Mouse (Mus musculus) adrenal gland, adult (tissue): Measurements from ENCODE around the gene Tcl1b5.
"Not testable (repeated sequence)": the region's sequence is repeated elsewhere in the genome, so short reads cannot be mapped to it uniquely, and the experiment has no call there.

ENCODE experiments used
- DNase-seq, 2 experiments: peaks; one replicate each; pipeline ENCODE4 v3.0.0; 2022 to 2023; ENCODE audit warnings: low spot score in 1 of 2; ENCODE audit not compliant: inconsistent age in 2 of 2

The Tcl1b5 gene

DNA sequence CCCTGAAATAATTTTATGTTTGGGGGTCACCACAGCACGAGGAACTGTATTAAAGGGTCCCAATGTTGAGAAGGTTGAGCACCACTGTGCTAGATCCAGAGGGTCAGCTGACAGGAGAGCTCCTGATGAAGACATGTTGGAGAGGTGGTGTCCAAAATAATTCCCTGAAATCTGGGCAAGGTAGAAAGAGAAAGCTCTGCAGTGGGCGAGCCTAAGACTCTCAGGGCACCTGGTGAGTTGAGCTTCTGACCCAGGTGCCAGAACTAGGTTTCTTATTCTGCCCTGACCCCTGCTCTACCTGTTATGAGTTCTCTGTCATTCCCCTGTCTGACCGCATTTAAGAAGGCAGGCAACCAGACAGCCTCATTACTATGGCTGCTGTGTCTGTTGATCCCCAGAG, at the start of gene Tcl1b5:
Gene Tcl1b5 (plus strand): TSS at position 301 of the 400 bp plus-strand sequence.
- not testable (repeated sequence) for DNase-seq

DNA sequence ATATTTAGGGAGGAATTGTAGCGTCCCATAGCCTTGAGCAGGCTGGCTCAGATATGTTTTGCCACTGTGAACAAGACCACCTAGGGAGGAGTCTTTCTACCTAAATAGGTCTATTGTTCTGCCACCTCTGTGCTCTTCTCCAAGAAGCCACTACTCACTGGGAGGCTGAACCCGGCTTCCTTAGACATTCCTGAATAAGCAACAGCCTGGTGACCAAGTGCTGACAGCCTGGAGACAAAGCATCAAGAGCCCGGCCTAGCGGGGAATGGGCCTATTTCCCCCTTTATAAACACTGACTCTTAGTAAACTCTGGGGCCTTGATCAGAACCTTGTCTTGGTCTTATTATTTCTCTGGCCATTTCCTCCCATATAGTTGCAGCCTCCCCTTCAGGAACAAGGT, 49.6 kb upstream of the Tcl1b5 start:
- no peak for DNase-seq

DNA sequence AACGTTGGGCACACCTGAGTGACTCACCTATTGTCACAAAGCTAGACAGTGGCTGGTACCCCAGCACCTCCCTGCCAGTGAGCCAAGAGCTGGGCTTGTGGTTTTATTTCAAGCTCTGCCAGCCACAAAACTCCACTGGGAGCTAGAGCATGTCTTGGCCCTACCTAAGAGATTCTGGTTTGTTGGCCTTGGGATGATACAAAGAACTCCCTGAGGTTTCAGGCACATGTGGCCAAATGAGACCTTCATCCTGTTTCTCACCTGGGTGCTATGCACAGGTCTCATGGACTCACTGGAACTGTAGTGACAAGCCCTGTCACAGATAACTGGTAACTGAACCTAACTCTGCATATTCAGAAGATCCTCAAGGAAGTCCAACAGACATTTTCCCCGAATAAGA, 48.5 kb upstream of the Tcl1b5 start:
- no peak for DNase-seq

DNA sequence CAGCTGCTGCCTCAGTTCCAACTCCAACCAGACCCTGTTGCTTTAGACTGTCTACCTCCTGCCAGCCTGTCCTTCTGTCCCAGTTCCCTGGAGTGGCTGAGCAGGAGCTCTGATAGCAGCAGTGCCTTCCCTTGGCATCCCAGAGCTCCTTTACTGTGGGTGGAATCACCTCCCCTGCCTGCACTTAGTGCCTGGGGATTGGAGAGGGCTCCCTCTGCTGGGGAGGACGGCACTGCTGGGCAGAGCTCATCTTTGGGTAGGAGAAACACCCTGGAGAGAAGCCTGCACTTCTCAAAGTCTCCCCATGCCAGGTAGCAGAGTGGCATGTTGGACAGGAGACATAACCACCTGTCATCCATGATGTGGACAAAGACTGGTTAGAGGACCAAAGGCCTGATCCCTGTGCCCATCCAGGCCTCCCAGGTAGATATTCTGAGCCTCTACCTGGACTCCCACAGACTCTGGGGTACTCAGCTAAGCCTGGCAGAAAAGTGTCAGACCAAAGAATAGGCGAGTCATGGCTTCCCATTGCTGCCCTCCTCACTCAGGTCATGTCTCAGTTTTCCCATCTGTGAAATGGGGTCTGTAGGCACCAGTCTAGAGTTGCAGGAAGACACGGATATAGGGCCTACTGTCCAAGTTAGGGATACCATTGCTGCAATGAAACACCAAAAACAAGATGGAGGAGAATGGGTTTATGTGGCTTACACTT, 46.5 kb upstream of the Tcl1b5 start:
- DNase-seq, result peak in 1 of 2 experiments; percentile 38

DNA sequence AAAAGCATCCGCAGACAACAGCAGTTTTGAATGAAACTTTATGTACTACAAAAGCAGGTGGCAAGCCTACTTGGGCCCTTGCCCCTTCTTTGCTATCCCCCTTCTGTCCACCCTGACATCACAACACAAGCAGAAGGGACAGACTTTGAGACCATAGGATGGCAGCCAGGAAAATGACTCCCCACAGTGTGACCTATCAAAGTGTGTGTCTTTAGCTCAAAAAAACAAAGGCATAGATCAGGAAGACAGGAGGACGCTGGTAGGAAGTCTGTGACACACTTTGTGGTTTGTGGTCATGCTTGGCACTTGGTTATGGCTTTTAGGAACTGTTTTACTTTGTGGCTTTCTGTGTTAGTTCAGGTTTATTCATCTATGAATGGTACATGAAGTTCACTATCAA, 42.0 kb upstream of the Tcl1b5 start:
- DNase-seq, result not testable (repeated sequence)

DNA sequence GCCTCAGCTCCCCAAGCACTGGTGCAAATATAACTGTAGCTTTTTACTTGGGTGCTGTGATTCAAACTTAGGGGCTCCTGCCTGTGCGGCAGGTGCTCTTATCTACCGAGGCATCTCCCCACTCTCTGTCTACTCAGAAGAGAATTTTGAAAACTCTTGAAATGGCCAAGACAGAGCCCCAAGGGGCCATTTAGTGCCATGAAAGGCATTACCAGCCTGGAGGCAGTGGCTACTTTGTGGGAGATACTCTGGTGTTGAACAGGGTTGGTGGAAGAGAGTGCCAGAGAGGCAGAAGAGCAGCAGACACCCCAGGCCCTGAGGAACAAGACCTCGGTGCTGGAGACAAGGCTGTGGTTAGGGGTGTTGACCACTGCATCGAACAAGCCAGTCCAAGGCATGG, 41.3 kb upstream of the Tcl1b5 start:
- DNase-seq, result not testable (repeated sequence)

DNA sequence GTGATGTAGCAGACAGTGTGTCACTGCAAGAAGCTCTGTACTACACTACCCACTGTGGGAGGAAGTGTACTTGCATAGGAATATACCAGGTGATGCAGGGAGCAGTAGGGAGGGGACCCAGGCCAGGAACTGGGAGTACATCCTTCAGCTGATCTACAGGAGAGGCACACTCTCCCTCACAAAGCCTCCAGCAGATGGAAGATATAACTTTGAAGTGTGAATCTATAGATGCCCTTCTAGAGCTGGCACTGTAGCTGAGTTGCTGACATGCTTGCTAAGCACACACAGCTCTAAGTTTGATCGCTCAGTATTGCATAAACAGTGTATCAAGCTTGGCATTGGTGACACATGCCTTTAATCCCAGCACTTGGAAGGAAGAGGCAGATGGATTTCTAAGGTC, 38.4 kb upstream of the Tcl1b5 start:
- peak; percentile 19 to 69 for DNase-seq

DNA sequence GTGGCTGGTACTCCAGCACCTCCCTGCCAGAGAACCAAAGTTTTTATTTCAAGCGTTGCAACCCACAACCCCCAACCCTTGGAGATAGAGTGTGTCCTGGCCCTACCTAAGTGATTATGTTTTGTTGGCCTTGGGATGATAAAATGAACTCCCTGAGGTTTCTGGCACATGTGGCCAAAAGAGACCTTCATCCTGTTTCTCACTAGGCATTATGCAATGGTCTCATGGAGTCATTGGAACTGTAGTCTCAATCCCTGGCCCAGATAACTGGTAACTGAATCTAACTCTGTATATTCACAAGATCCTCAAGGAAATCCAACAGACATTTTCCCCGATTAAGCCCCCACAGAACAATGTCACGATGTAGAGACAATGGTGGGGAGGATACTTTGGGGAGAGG, 33.0 kb upstream of the Tcl1b5 start:
- DNase-seq, result peak in 1 of 2 experiments; percentile 71

DNA sequence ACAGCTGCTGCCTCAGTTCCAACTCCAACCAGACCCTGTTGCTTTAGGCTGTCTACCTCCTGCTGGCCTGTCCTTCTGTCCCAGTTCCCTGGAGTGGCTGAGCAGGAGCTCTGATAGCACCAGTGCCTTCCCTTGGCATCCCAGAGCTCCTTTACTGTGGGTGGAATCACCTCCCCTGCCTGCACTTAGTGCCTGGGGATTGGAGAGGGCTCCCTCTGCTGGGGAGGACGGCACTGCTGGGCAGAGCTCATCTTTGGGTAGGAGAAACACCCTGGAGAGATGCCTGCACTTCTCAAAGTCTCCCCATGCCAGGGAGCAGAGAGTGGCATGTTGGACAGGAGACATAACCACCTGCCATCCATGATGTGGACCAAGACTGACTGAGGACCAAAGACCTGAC, 31.2 kb upstream of the Tcl1b5 start:
- DNase-seq, result not testable (repeated sequence)

DNA sequence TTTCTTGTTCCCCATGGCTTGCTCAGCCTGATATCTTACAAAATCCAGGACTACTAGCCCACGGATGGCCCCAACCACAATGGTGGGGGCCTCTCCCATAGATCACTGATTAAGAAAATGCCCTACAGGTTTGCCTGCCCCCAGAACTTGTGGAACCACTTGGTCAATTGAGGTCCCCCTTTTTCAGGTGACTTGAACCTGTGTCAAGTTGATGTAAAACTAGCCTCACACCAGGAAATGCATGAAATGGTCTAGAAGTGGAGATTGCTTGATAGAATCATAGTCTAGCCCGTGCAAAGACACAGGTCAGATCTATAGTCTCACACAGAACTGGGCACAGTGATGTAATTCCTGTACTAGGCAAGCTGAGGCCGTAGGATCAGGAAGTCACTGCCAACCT, 30.4 kb upstream of the Tcl1b5 start, which contains the start of gene Tcl1b2:
Gene Tcl1b2 (plus strand): TSS at position 301 of the 400 bp plus-strand sequence.
- DNase-seq, result no peak

DNA sequence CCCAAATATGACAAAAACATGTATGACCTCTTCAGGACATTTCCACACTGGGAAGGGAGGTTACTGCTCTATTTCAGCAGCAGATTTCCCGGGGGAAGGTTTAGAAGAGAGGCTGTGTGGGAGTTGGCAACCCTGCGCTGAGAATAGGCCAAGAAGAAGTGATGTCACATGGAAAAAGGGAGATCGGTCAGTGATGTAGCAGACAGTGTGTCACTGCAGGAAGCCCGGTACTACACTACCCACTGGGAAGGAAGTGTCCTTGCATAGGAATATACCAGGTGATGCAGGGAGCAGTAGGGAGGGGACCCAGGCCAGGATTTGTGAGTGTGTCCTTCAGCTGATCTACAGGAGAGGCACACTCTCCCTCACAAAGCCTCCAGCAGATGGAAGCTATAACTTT, 20.9 kb upstream of the Tcl1b5 start:
- DNase-seq, result not testable (repeated sequence)

DNA sequence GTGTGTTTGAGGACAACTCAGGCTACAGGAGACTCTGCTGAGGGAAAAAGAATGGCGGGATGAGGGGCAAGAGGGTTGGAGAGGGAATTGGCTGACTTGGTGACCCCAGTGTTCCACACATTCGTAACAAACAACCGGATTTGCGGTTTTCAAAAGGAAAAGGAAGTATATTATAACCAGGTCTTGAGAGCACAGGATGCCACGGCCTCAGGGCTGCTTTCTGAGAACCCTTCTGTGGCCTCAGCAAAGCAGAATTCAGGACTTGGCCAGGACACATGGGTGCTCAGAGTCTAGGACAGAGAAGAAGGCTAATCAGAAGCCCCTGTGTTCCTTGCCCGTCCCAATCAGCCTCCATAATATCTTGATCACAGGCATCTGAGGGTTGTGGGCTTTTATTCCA, 17.3 kb upstream of the Tcl1b5 start:
- DNase-seq, result no peak

DNA sequence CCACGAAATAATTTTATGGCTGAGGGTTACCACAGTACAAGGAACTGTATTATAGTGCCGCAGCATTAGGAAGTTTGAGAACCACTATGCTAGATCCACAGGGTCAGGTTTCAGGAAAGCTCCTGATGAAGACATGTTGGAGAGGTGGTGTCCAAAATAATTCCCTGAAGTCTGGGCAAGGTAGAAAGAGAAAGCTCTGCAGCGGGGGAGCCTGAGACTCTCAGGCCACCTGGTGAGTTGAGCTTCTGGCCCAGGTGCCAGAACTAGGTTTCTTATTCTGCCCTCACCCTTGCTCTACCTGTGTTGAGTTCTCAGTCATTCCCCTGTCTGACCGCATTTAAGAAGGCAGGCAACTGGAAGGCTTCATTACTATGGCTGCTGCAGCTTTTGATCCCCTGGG, 16.8 kb upstream of the Tcl1b5 start, which contains the start of gene Tcl1b1:
Gene Tcl1b1 (plus strand): TSS at position 301 of the 400 bp plus-strand sequence.
- DNase-seq, result no peak

DNA sequence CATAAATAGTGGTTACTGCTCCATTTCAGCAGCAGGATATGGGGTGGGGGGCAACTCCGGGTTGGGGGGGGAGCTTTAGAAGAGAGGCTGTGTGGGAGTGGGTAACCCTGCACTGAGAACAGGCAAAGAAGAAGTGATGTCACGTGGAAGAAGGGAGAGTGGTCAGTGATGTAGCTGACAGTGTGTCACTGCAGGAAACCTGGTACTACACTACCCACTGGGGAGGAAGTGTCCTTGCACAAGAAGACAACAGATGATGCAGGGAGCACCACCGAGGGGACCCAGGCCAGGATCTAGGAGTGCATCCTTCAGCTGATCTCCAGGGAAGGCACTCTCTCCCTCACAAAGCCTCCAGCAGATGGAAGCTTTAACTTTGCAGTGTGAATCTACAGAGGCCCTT, 9.4 kb upstream of the Tcl1b5 start:
- DNase-seq, result no peak

DNA sequence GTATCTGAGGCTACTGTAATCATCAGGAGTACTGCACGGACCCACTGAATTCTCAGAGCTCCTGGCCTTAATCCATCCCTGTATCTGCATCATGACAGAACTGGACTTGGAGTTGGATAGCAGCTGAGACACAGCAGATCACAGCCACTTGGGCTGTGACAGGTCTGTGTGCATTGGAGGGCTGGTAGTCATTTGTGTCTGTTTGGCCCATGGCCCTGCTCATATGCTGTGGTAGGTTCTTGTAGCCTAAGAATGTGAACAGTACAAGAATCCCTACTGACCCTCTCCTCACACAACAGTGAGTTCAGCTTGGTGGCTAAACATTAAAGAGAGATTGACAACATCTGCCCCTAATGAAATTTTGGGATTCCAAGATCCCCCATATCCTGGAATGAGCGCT, 2.8 kb upstream of the Tcl1b5 start:
- DNase-seq, result no peak

DNA sequence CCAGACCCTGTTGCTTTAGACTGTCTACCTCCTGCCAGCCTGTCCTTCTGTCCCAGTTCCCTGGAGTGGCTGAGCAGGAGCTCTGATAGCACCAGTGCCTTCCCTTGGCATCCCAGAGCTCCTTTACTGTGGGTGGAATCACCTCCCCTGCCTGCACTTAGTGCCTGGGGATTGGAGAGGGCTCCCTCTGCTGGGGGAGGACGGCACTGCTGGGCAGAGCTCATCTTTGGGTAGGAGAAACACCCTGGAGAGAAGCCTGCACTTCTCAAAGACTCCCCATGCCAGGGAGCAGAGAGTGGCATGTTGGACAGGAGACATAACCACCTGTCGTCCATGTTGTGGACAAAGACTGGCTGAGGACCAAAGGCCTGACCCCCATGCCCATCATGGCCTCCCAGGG, 1.8 kb upstream of the Tcl1b5 start:
- peak; percentile 64 to 93 for DNase-seq

DNA sequence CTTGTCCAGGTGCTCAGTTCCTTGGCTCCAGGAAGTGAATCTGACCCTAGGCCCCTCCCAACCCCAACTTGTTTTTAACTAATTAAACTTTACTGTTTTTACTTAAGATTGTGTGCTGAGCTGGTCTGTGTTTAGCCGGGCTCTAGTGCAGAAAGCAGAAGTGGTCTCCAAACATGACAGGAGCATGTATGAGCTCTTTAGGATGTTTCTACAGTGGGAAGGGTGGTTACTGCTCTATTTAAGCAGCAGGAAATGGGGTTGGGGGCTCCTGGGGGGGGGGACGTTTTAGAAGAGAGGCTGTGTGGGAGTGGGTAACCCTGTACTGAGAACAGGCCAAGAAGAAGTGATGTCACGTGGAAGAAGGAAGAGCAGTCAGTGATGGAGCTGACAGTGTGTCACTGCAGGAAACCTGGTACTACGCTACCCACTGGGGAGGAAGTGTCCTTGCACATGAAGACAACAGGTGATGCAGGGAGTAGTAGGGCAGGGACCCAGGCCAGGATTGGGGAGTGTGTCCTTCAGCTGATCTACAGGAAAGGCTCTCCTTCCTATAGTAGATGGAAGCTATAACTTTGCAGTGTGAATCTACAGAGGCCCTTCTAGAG, 5.0 kb downstream of the Tcl1b5 start:
- DNase-seq, result not testable (repeated sequence)

DNA sequence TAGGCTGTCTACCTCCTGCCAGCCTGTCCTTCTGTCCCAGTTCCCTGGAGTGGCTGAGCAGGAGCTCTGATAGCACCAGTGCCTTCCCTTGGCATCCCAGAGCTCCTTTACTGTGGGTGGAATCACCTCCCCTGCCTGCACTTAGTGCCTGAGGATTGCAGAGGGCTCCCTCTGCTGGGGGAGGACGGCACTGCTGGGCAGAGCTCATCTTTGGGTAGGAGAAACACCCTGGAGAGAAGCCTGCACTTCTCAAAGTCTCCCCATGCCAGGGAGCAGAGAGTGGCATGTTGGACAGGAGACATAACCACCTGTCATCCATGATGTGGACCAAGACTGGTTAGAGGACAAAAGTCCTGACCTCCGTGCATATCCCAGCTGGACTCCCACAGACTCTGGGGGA, 12.8 kb downstream of the Tcl1b5 start:
- DNase-seq, result peak; percentile 15 to 60

DNA sequence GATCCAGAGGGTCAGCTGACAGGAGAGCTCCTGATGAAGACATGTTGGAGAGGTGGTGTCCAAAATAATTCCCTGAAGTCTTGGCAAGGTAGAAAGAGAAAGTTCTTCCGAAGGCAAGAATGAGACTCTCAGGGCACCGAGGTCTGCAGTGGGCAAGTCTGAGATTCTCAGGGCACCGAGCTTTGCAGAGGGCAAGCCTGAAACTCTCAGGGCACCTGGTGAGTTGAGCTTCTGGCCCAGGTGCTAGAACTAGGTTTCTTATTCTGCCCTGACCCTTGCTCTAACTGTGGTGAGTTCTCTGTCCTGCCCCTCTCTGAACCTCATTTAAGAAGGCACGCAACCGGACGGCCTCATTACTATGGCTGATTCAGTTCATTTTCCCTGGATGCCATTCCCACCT, 14.6 kb downstream of the Tcl1b5 start, which contains the start of gene Tcl1b3:
Gene Tcl1b3 (plus strand): TSS at position 301 of the 400 bp plus-strand sequence.
- DNase-seq, result not testable (repeated sequence)

DNA sequence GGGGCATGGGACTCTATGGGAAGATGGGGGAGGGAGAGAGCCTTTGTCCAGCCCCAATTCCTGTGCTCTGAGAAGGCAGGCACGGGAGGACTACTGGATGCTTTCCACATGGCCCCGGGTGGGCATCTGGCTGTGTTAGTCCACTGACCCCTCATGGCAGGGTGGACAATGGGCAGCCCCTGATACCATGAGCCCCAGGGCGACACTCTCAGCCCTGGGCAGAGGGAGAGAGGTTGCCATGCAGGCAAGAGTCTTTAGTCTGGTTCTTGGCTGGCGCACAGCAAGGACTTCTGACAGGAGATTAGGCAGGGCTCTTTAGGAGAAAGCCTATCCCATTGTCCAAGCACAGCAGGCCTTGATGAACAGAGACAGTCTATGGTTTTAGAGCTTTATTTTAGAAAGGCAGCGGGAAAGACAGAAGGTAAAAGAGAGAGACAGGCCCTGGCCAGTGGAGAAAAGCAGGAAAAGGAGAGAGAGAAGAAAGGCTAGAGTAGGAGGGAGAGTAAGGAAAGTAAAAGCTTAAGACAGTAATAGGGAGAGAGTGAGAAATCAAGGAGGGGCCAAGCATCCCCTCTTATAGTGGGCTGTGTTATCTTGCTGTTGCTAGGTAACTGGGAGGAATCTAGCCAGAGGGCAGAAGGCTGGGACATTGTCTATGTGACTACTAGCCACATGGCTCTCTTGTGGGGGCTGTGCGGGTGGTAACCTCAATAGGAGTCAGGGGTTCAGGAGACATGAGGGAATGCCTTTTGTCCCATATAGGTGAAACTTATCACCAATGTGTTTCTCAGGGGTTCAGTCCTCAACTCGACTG, 23.7 kb downstream of the Tcl1b5 start:
- not testable (repeated sequence) for DNase-seq

DNA sequence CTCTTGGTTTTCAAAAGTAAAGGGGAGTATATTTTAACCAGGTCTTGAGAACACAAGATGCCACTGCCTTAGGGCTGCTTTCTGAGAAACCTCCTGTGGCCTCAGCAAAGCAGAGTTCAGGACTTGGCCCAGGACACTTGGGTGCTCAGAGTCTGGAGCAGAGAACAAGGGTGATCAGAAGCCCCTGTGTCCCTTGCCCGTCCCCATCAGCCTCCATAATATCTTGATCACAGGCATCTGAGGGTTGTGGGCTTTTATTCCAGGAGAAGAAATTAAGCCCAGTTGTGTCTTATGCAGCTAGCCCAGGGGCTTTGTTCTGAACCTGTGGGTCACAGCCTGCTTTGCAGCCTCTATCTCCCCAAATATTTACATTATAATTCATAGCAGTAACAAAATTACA, 25.5 kb downstream of the Tcl1b5 start, which contains the start of gene Tcl1b4:
Gene Tcl1b4 (plus strand): TSS at position 301 of the 400 bp plus-strand sequence.
- not testable (repeated sequence) for DNase-seq
